Mouse (Mus musculus) gastrocnemius, adult 18-20 months (tissue): ENCODE measurements around the gene Ssxb1. TPM values are rescaled to one million over a fixed set of nuclear protein-coding genes. Genes with fewer than 3 reads are reported as not detected.
"Not testable (repeated sequence)": the region's sequence is repeated elsewhere in the genome, so short reads cannot be mapped to it uniquely, and the experiment has no call there.

Experiments
- DNase-seq: peaks from one replicate; pipeline ENCODE4 v3.0.0; 2021; ENCODE audit warnings: low spot score
- long read RNA-seq, 2 experiments: library from polyadenylated mRNA; stranded (forward); transcript quantifications; one replicate each; pipeline ENCODE4 v2.0.0; 2021
- total RNA-seq, 2 experiments: library from RNA; stranded (reverse); gene quantifications; 2 replicates each; pipeline ENCODE4 v1.2.3; 2021

Ssxb1 gene
- not detected for total RNA-seq
- long read RNA-seq, experiment 1, result 0 reads
- long read RNA-seq, experiment 2, result 0 reads

GRCm38 (mm10) chrX:8413005-8413404, at the start of gene Ssxb1:
Gene Ssxb1 (plus strand): TSS chrX:8413305.
- DNase-seq, result not testable (repeated sequence)

GRCm38 (mm10) chrX:8366678-8367077, 46.4 kb upstream of the Ssxb1 start, which contains the start of gene Ssxb9:
Gene Ssxb9 (plus strand): TSS chrX:8366978.
- DNase-seq, result not testable (repeated sequence)

- DNase-seq, result not testable (repeated sequence)
These were observed 48.5 kb downstream of the Ssxb1 start, which contains the start of gene Ssxb2 for GRCm38 (mm10) chrX:8461626-8462025. Gene Ssxb2 (minus strand): TSS chrX:8461726.

Other genes starting within 250 kb of the Ssxb1 start
- gene Tbc1d25, start 237.1 kb upstream of the Ssxb1 start, total RNA-seq, result 1 to 10 TPM; 2.7 to 4.1 TPM
- 1 to 10 TPM; 6.8 to 8.3 TPM for gene Ebp, start 219.8 kb upstream of the Ssxb1 start, total RNA-seq
- gene Porcn, start 206.8 kb upstream of the Ssxb1 start, total RNA-seq, result 1 to 10 TPM; 4.3 to 4.4 TPM
- gene Ftsj1, start 160.9 kb upstream of the Ssxb1 start, total RNA-seq, result 10 to 100 TPM; 13.3 to 14.0 TPM
- not detected for gene Slc38a5, start 142.2 kb upstream of the Ssxb1 start, total RNA-seq
- gene Ssxb10, start 85.9 kb upstream of the Ssxb1 start, total RNA-seq, result not detected
- gene Ssxb9, start 46.3 kb upstream of the Ssxb1 start, total RNA-seq, result not detected
- gene Ssxb2, start 48.4 kb downstream of the Ssxb1 start, total RNA-seq, result not detected
- not detected for gene Gm14459, start 111.6 kb downstream of the Ssxb1 start, total RNA-seq
- not detected for gene Ssxb6, start 134.9 kb downstream of the Ssxb1 start, total RNA-seq
- not detected for gene Ssxb3, start 178.5 kb downstream of the Ssxb1 start, total RNA-seq